21 mouse cellular contexts compared by ENCODE assay signal in genomic region chr2:102152851-102153250, GRCm38 (mm10). TPM values are rescaled to one million over a fixed set of nuclear protein-coding genes. Genes with fewer than 3 reads are reported as not detected.
DNase-seq lines count a peak whose midpoint lies in the region; ATAC-seq and TF ChIP-seq lines count a peak whose summit lies in the region.
"Had no signal": no experiment of that assay in that cellular context is flagged by ENCODE, and none has a peak within 500 bp of the region (broad histone marks: within the 10 kb centered on the region; RNA-seq: fewer than 3 reads in every experiment).

No protein-coding gene starts in this region.

- WGBS in kidney, adult 2 months: 54% methylated on average over 5 of the region's 5 CpGs
- 66% methylated on average over 5 of the region's 5 CpGs for WGBS in kidney, embryonic 14.5 days
- 77% methylated on average over 5 of the region's 5 CpGs for WGBS in neural tube, embryonic 11.5 days

- no peaks in the 10 kb centered on the region for H3K27me3 ChIP-seq in kidney, adult 2 months (replicated peaks; ENCODE audit: control insufficient read depth, insufficient read depth, low read length)
- H3K27me3 ChIP-seq in kidney, embryonic 14.5 days (ENCODE audit: control insufficient read depth, insufficient read depth, low read length): no peaks in the 10 kb centered on the region
- H3K27me3 ChIP-seq in neural tube, embryonic 11.5 days (ENCODE audit: control insufficient read depth, insufficient read depth, low read length): no peaks in the 10 kb centered on the region
- H3K27me3 ChIP-seq: forebrain, embryonic 13.5 days; hindbrain, embryonic 13.5 days had no signal

- H3K36me3 ChIP-seq in kidney, adult 2 months (ENCODE audit: control insufficient read depth, insufficient read depth, low read length): no peaks in the 10 kb centered on the region
- H3K36me3 ChIP-seq in kidney, embryonic 14.5 days (ENCODE audit: control insufficient read depth, insufficient read depth, low read length): no peaks in the 10 kb centered on the region
- no peaks in the 10 kb centered on the region for H3K36me3 ChIP-seq in neural tube, embryonic 11.5 days (ENCODE audit: control insufficient read depth, insufficient read depth, low read length)
- H3K36me3 ChIP-seq: hindbrain, embryonic 13.5 days had no signal

- no peak overlapping the region for H3K4me3 ChIP-seq in kidney, adult 2 months (ENCODE audit: insufficient read depth, low read depth, low read length)
- H3K4me3 ChIP-seq in kidney, embryonic 14.5 days (ENCODE audit: low read length): no peak overlapping the region
- no peak overlapping the region for H3K4me3 ChIP-seq in neural tube, embryonic 11.5 days (ENCODE audit: low read depth, low read length)
- H3K4me3 ChIP-seq: forebrain, embryonic 10.5 days; forebrain, embryonic 13.5 days; gastrocnemius, adult 2 months; hindbrain, embryonic 13.5 days had no signal

- H3K9me3 ChIP-seq in kidney, embryonic 14.5 days (ENCODE audit: control insufficient read depth, low read length): no peaks in the 10 kb centered on the region
- H3K9me3 ChIP-seq in neural tube, embryonic 11.5 days (ENCODE audit: control insufficient read depth, low read length): no peaks in the 10 kb centered on the region
- H3K9me3 ChIP-seq: forebrain, embryonic 10.5 days; forebrain, embryonic 13.5 days; hindbrain, embryonic 13.5 days had no signal

- H3K9ac ChIP-seq in kidney, embryonic 14.5 days (ENCODE audit: low read depth, low read length): no peak overlapping the region
- no peak overlapping the region for H3K9ac ChIP-seq in neural tube, embryonic 11.5 days (ENCODE audit: low read length)
- H3K9ac ChIP-seq: forebrain, embryonic 13.5 days; hindbrain, embryonic 13.5 days had no signal

- no peak overlapping the region for H3K4me2 ChIP-seq in kidney, embryonic 14.5 days (replicated peaks; ENCODE audit: low read depth, low read length)
- H3K4me2 ChIP-seq in neural tube, embryonic 11.5 days (ENCODE audit: low read depth): no peak overlapping the region
- H3K4me2 ChIP-seq: forebrain, embryonic 13.5 days; heart, embryonic 11.5 days; hindbrain, embryonic 13.5 days had no signal

- peaks cover 53% of the 10 kb centered on the region for H3K4me1 ChIP-seq in kidney, adult 2 months (ENCODE audit: control insufficient read depth, insufficient read depth, low read length)
- H3K4me1 ChIP-seq in kidney, embryonic 14.5 days (ENCODE audit: control insufficient read depth, insufficient read depth, low read length): peaks cover 52% of the 10 kb centered on the region
- H3K4me1 ChIP-seq in neural tube, embryonic 11.5 days (ENCODE audit: control insufficient read depth, insufficient read depth, low read length): peaks cover 17% of the 10 kb centered on the region

- ATAC-seq in kidney, embryonic 14.5 days (ENCODE audit: low FRiP score, low TSS enrichment): no peak
- ATAC-seq in neural tube, embryonic 11.5 days (ENCODE audit: insufficient read depth, low FRiP score, low TSS enrichment): no peak
- ATAC-seq: CD4-positive, CD25-positive, alpha-beta regulatory T cell, adult 4 months; forebrain, embryonic 13.5 days; forebrain, embryonic 16.5 days; hindbrain, embryonic 16.5 days had no signal

- no peak for TF ChIP-seq CTCF in kidney, adult 2 months (conservative IDR thresholded peaks at IDR 0.05; ENCODE audit: insufficient read depth, insufficient read length, low read depth, low read length)

- peak; percentile 89 for DNase-seq in kidney, adult 2 months
- peak; percentile 5 for DNase-seq in neural tube, embryonic 11.5 days (ENCODE audit: low spot score)
- DNase-seq in neural tube, embryonic 10.5 days (ENCODE audit: extremely low spot score, low spot score): no peak
- peak; percentile 52 to 76 for DNase-seq in kidney, postnatal 25 days
- DNase-seq in adrenal gland, postnatal 14 days: no peak
- DNase-seq: adrenal gland, adult 2 months; adrenal gland, postnatal 25 days; cerebellum, adult 18-20 months; cerebellum, adult 9-10 months; cerebellum, postnatal 14 days; gastrocnemius, adult 2 months; gastrocnemius, postnatal 14 days; heart, adult 11 months had no signal

- no peak for TF ChIP-seq POLR2A in kidney, adult 2 months (IDR thresholded peaks at IDR 0.05; ENCODE audit: low read depth, low read length)

- peak overlapping the region; percentile 100 for H3K27ac ChIP-seq in kidney, adult 2 months (ENCODE audit: insufficient read depth, low read depth, low read length)
- H3K27ac ChIP-seq in kidney, embryonic 14.5 days (ENCODE audit: low read depth, low read length): no peak overlapping the region
- H3K27ac ChIP-seq in neural tube, embryonic 11.5 days (ENCODE audit: low read depth, low read length): no peak overlapping the region
- H3K27ac ChIP-seq: forebrain, embryonic 10.5 days; forebrain, embryonic 13.5 days; gastrocnemius, adult 2 months; hindbrain, embryonic 13.5 days had no signal

RNA-seq across cellular contexts. Expression of gene Ldlrad3, which starts 33.3 kb away (rescaled TPM):
- polyA plus RNA-seq in kidney, adult 2 months (2012; rRNA removed): 16.2 and 18.5 TPM in 2 replicates
- 19.0 and 39.2 TPM in 2 replicates for polyA plus RNA-seq in kidney, embryonic 14.5 days (2014; fragmentation: Nextera tagmentation; extraction: Ambion mirVana)
- 56.2 and 64.9 TPM in 2 replicates for polyA plus RNA-seq in neural tube, embryonic 11.5 days (2014; fragmentation: Nextera tagmentation; extraction: Ambion mirVana)
- 10.8 and 11.7 TPM in 2 replicates for total RNA-seq in adrenal gland, postnatal 14 days (2021)

Comparison
In these comparisons a context has a peak if more than half of its experiments do, and no peak if none do; other contexts are left out.
1. DNase-seq: peak in kidney, adult 2 months (single experiment), neural tube, embryonic 11.5 days (single experiment) and kidney, postnatal 25 days (2 of 2); none in neural tube, embryonic 10.5 days (single experiment) and adrenal gland, postnatal 14 days (single experiment).